Mouse (Mus musculus) thymus, adult 2 months (tissue): ENCODE results near the gene Svep1. TPM values are rescaled to one million over a fixed set of nuclear protein-coding genes. Genes with fewer than 3 reads are reported as not detected.

Experiments used
- DNase-seq: peaks from one replicate; pipeline ENCODE4 v3.0.0; 2021
- H3K27ac ChIP-seq: fragments of 200-500 bp; 2 replicates; pipeline ENCODE4 v1.5.1; 2012; ENCODE audit warnings: low read length, control low read depth; ENCODE audit not compliant: control insufficient read depth, insufficient read depth
- H3K27me3 ChIP-seq: fragments of 200-500 bp; 2 replicates; pipeline ENCODE4 v1.6.1; 2012; ENCODE audit warnings: mild to moderate bottlenecking, low read length, moderate library complexity, mixed read lengths; ENCODE audit not compliant: control insufficient read depth, insufficient read depth
- H3K36me3 ChIP-seq: fragments of 200-500 bp; 2 replicates; pipeline ENCODE4 v1.6.1; 2012; ENCODE audit warnings: mild to moderate bottlenecking, low read length, moderate library complexity; ENCODE audit not compliant: control insufficient read depth, insufficient read depth
- H3K4me1 ChIP-seq: fragments of 200-500 bp; replicated peaks from 2 replicates; pipeline ENCODE4 v1.6.1; 2012; ENCODE audit warnings: low read length; ENCODE audit not compliant: control insufficient read depth, insufficient read depth
- H3K4me3 ChIP-seq: fragments of 200-500 bp; 2 replicates; pipeline ENCODE4 v1.5.1; 2012; ENCODE audit warnings: mild to moderate bottlenecking, low read length, control low read depth, moderate library complexity; ENCODE audit not compliant: control insufficient read depth, insufficient read depth
- CTCF ChIP-seq: fragments of 200-500 bp; IDR thresholded peaks from 2 replicates; pipeline ENCODE4 v1.5.1; 2012; ENCODE audit warnings: mild to moderate bottlenecking, control low read depth, low read length, moderate library complexity, borderline replicate concordance; ENCODE audit not compliant: control insufficient read depth, poor library complexity, insufficient read depth; ENCODE audit errors: extremely low read depth
- POLR2A ChIP-seq: fragments of 200-500 bp; IDR thresholded peaks from 2 replicates; pipeline ENCODE4 v1.6.1; 2012; ENCODE audit warnings: mild to moderate bottlenecking, low read length, control low read depth, moderate library complexity; ENCODE audit not compliant: control insufficient read depth, poor library complexity, insufficient read depth; ENCODE audit errors: extremely low read depth
- WGBS: fragments of 180-500 bp; shearing (Covaris S2); methylation state at CpG from one replicate; pipeline ENCODE4 v1.1.7; 2018; 5-methylcytosine and 5-hydroxymethylcytosine counted together
- polyA plus RNA-seq: library from polyadenylated mRNA; depleted of rRNA; stranded (reverse); fragments of >200 nt; gene quantifications from 2 replicates; pipeline ENCODE4 v1.2.3, GENCODE M21; 2012

Svep1 gene
- polyA plus RNA-seq, 1 experiment: 1.4 TPM

- H3K36me3 ChIP-seq: no peaks in the 10 kb centered on the region
- no peak overlapping the region for H3K27ac ChIP-seq
- no peak for DNase-seq
- 93% methylated on average over 4 of the region's 4 CpGs for WGBS
- H3K4me3 ChIP-seq: no peak overlapping the region
- TF ChIP-seq CTCF (no peak), POLR2A (no peak)
- no peaks in the 10 kb centered on the region for H3K27me3 ChIP-seq
- H3K4me1 ChIP-seq: no peaks in the 10 kb centered on the region
These were observed 32.1 kb downstream of the Svep1 start for GRCm38 (mm10) chr4:58174435-58174987.

- no peak for DNase-seq
- Histone ChIP-seq H3K27ac (no peak overlapping the region), H3K36me3 (no peaks in the 10 kb centered on the region), H3K4me1 (no peaks in the 10 kb centered on the region), H3K27me3 (no peaks in the 10 kb centered on the region), H3K4me3 (no peak overlapping the region)
- TF ChIP-seq CTCF (no peak), POLR2A (no peak)
- 94% methylated on average over 6 of the region's 6 CpGs for WGBS
These were observed 33.3 kb downstream of the Svep1 start for GRCm38 (mm10) chr4:58173401-58173800.

- Histone ChIP-seq H3K36me3 (no peaks in the 10 kb centered on the region), H3K4me3 (no peak overlapping the region), H3K27me3 (no peaks in the 10 kb centered on the region), H3K27ac (no peak overlapping the region), H3K4me1 (no peaks in the 10 kb centered on the region)
- TF ChIP-seq CTCF (no peak), POLR2A (no peak)
- WGBS: 93% methylated on average over 5 of the region's 5 CpGs
- no peak for DNase-seq
These were observed 36.2 kb downstream of the Svep1 start for GRCm38 (mm10) chr4:58170430-58170829.

- no peak for TF ChIP-seq POLR2A
- no peak for DNase-seq
- Histone ChIP-seq H3K36me3 (no peaks in the 10 kb centered on the region), H3K27ac (no peak overlapping the region), H3K4me3 (no peak overlapping the region), H3K4me1 (no peaks in the 10 kb centered on the region), H3K27me3 (no peaks in the 10 kb centered on the region)
- 94% methylated on average over 2 of the region's 2 CpGs for WGBS
These were observed 36.7 kb downstream of the Svep1 start for GRCm38 (mm10) chr4:58169918-58170317.

GRCm38 (mm10) chr4:58168366-58168765 lies 38.3 kb downstream of the Svep1 start:
- H3K4me3 ChIP-seq: no peak overlapping the region
- H3K27ac ChIP-seq: no peak overlapping the region
- H3K27me3 ChIP-seq: no peaks in the 10 kb centered on the region
- no peaks in the 10 kb centered on the region for H3K36me3 ChIP-seq
- WGBS: 93% methylated on average over 5 of the region's 5 CpGs
- no peaks in the 10 kb centered on the region for H3K4me1 ChIP-seq
- no peak for TF ChIP-seq POLR2A
- DNase-seq: no peak

- 80% methylated on average over 7 of the region's 7 CpGs for WGBS
- no peak for TF ChIP-seq POLR2A
- TF ChIP-seq CTCF: no peak
- no peak for DNase-seq
These were observed 40.9 kb downstream of the Svep1 start for GRCm38 (mm10) chr4:58165711-58166110.

GRCm38 (mm10) chr4:58161901-58162300 lies 44.8 kb downstream of the Svep1 start:
- H3K27me3 ChIP-seq: no peaks in the 10 kb centered on the region
- no peaks in the 10 kb centered on the region for H3K36me3 ChIP-seq
- no peaks in the 10 kb centered on the region for H3K4me1 ChIP-seq
- DNase-seq: no peak
- H3K27ac ChIP-seq: no peak overlapping the region
- H3K4me3 ChIP-seq: no peak overlapping the region
- TF ChIP-seq CTCF: no peak
- no peak for TF ChIP-seq POLR2A
- 92% methylated on average over 2 of the region's 2 CpGs for WGBS

More at GRCm38 (mm10) chr4:58165711-58166110, 40.9 kb downstream of the Svep1 start:
- H3K36me3 ChIP-seq: no peaks in the 10 kb centered on the region
- no peaks in the 10 kb centered on the region for H3K27me3 ChIP-seq
- no peak overlapping the region for H3K4me3 ChIP-seq
- H3K4me1 ChIP-seq: no peaks in the 10 kb centered on the region
- H3K27ac ChIP-seq: no peak overlapping the region
